Mouse (Mus musculus) left cerebral cortex, postnatal 36 days (tissue): ENCODE measurements around the gene Zfp106. TPM values are rescaled to one million over a fixed set of nuclear protein-coding genes. Genes with fewer than 3 reads are reported as not detected.
A peak's percentile ranks its signal among the peaks of the same experiment; 100 is the strongest.

ENCODE experiments used
- DNase-seq, 2 experiments: peaks; one replicate each; pipeline ENCODE4 v3.0.0; 2021 to 2022; ENCODE audit warnings: low spot score in 2 of 2, mixed read lengths in 1 of 2
- intact Hi-C: fragments of 180-260 bp; cut with DNase I; formaldehyde crosslinking; loops from one replicate; pipeline ENCODE4 v1.15.1; 2025
- total RNA-seq, 2 experiments: library from RNA; stranded (reverse); gene quantifications; 2 replicates each; pipeline ENCODE4 v1.2.3; 2021

The Zfp106 gene
- total RNA-seq, 2 experiments from 2014 or later = 154 to 162 TPM

- intact Hi-C loops = no loop called here
- no peak for DNase-seq
Observed at GRCm38 (mm10) chr2:120561524-120561923, 2.1 kb downstream of the Zfp106 start.

DNA sequence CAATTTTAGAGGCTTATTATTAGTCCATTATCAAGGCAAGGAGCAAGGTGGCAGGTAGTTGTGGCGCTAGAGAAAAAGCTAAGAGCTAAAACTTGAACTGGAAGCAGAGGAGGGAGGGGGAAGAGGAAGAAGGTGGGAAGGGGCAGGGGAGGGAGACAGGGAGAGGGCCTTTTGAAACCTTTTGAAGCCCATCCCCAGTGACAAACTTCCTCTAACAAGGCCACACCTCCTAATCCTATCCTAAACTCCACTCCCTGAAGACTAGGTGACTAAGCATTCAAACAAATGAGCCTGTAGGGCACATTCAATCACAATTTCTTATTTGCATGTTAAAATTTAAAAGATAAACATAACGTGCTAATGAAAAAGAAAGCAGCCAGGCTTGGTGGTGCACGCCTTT lies 4.8 kb downstream of the Zfp106 start:
- intact Hi-C loops = no loop called here
- no peak for DNase-seq

- intact Hi-C loops = no loop called here
- DNase-seq = no peak
Observed at GRCm38 (mm10) chr2:120556868-120557267, 6.8 kb downstream of the Zfp106 start.

GRCm38 (mm10) chr2:120544732-120545131 lies 18.9 kb downstream of the Zfp106 start:
- DNase-seq = no peak
- intact Hi-C loops = loop anchor here (5.0 kb wide), 2 partner anchors 43 to 63 kb away; partner anchors contain the start of genes Haus2 and Lrrc57

DNA sequence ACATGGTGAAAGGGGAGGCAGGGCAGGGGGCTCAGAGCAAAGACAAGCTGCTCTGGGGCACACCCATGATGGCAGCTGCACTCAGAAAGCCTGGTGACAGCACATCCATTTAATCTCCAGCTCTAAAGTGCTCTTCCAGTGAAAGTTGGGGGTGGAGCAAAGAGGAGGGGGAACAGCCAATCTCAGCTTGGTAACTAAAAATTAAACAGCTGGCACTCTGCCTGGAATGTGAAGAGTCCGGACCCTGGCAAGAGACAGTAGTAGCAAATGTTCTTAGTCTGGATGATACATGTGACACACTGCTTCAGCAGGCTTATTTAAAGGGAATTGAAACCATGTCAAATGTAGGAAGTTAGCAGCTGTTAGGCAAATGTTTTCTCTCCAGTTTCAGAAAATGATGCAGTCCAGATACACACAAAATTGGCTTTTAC lies 23.9 kb downstream of the Zfp106 start:
- intact Hi-C loops = loop anchor here (5.0 kb wide), 2 partner anchors 48 to 68 kb away; partner anchors contain the start of genes Haus2 and Lrrc57
- peak; percentile 57 to 69 for DNase-seq

DNA sequence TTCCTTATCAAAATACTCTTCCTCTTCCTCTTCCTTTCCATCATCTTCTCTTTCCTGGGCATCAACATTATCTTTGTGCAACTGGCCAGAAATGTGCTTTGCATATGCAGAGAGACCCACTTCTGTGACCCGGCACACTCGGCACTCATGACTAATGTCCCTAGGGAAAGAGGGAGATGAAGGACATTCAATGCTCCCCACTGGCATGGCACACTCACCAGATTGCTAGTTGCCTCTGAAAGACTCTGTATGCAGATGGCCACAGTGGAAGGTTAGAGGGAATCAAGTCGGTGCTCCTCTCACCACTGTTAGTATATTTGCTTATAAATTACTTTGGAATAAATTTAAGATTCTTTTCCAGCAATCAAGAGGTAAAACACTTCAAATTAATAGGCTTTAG lies 24.3 kb downstream of the Zfp106 start:
- intact Hi-C loops = no loop called here
- no peak for DNase-seq

GRCm38 (mm10) chr2:120531223-120531622 lies 32.4 kb downstream of the Zfp106 start:
- no peak for DNase-seq
- intact Hi-C loops = no loop called here

DNA sequence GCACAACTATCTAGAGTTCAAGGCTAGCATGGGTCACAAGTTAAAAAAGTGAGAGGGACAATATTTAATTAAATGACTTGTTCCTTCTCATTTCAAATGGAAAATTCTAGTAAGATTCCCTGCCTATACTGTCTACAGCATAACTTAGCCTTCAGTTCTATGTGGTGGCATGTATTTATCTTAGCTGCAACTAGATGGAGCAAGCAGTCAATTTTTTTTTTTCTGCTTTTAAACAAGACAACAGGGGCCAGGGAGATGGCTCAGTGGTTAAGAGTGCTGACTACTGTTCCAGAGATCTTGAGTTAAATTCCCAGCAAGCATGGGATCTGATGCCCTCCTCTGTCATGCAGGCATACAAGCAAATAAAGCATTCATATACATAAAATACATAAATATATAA lies 34.1 kb downstream of the Zfp106 start:
- no peak for DNase-seq
- intact Hi-C loops = no loop called here

DNA sequence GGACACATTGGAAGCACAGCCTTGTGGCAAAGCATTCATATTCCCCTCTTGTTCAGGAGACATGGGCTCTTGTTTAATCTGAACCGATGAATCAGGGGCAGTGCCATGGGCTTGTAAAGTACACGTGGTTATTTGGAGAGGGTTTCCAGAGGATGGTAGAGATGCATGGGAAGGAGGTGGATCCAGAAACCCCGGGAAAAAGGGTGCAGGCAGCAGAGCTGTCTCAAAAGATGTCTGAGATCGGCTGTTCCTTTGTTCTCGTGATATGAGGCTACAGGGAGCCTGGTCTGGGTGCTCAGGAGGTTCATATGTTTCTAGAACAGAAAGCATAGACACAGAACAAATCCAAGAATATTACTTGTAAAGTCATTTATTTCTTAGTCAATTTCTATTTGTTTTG lies 36.9 kb downstream of the Zfp106 start:
- DNase-seq = no peak
- intact Hi-C loops = no loop called here

- no peak for DNase-seq
- intact Hi-C loops = no loop called here
Observed at GRCm38 (mm10) chr2:120518547-120519210, 45.0 kb downstream of the Zfp106 start.

DNA sequence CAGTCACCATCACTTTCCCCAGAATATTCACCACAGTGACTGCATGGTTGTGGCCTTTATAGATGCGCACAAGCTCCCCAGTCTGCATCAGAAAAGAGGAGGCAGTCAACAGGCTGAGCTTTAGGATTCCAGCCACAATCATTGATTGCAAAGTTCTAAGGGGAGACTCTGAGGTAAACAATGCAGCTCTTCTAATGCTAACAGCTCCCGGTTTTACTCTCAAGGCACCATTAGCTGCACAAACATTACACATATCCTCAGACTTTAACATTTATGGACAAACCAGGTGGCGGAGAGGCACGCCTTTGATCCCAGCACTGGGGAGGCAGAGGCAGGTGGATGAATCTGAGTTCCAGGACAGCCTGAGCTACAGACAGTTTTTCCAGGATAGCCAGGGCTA lies 49.5 kb downstream of the Zfp106 start:
- intact Hi-C loops = no loop called here
- DNase-seq = no peak

- intact Hi-C loops = no loop called here
- no peak for DNase-seq
Observed at GRCm38 (mm10) chr2:120503992-120504391, 59.7 kb downstream of the Zfp106 start.

GRCm38 (mm10) chr2:120503094-120503493 lies 60.5 kb downstream of the Zfp106 start:
- intact Hi-C loops = no loop called here
- no peak for DNase-seq

DNA sequence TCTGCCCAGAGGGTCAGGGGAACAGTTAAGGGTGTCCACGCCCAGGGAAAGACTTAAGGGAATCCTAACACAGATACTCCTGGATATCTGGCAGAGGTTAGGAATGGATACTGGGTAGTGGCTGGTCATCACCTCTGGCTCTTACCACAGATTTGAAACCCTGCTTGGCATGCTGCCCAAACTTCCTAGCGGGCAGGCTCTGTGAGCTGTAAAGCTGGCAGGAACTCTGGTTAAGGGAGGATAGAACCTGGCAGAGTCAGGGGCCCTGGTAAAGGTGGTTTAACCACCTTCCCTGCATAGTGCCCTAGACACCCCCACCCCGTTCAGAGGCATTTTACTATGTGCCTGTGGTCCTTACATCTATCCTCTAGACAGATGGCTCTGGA lies 61.0 kb downstream of the Zfp106 start:
- no peak for DNase-seq

DNA sequence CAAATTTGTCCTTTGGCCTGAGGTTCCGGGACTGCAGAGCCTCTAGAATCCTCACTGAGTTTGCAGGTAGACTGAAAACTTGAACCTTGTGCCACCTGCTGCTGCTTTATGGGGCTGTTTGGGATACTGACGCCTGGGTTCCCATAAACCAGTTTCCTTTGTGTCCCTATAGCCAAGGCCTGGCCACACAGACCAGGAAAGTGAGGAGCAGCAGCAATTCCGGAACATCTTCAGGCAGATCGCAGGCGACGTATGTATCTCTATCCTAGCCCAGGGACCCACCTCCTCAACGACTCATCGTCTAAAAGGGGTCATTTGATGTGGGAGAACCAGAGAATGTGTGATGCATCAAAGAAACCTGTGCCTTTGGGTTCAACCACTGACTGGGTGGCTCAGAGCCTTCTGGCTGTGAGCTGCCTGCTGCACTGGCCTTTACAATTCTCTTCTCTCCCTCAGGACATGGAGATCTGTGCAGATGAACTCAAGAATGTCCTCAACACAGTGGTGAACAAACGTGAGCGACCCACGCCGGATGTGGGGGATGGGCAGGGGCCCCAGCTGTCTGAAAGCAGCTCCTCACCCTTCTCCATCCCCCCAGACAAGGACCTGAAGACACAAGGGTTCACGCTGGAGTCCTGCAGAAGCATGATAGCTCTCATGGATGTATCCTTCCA lies 61.6 kb downstream of the Zfp106 start:
- intact Hi-C loops = no loop called here
- DNase-seq = no peak

More for the DNA sequence above, 61.0 kb downstream of the Zfp106 start:
- intact Hi-C loops = no loop called here

- DNase-seq = no peak
- intact Hi-C loops = no loop called here
Observed at GRCm38 (mm10) chr2:120501136-120501918, 62.3 kb downstream of the Zfp106 start.

GRCm38 (mm10) chr2:120499971-120500471 lies 63.6 kb downstream of the Zfp106 start:
- intact Hi-C loops = no loop called here

DNA sequence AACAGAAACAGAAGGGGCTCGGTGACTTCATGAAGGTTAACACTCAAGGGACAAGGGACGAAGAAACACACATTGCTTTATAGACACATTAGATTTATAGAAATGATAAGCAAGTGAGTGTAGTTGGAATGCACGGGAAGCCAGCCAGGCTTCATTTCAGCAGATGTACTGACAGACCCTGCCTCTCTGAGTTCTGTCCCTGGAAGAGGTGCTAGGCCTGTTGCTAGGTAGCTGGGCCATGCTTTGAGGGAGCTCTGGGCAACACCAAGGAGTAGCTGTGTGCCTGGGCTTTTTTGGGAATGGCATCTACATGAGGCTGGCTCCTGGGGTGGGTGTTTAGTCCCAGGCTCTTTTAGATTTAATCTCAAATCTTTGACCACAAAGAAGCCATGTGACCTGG lies 67.1 kb downstream of the Zfp106 start:
- DNase-seq = peak; percentile 23 to 25
- intact Hi-C loops = no loop called here

More at GRCm38 (mm10) chr2:120499971-120500471, 63.6 kb downstream of the Zfp106 start:
- no peak for DNase-seq

DNA sequence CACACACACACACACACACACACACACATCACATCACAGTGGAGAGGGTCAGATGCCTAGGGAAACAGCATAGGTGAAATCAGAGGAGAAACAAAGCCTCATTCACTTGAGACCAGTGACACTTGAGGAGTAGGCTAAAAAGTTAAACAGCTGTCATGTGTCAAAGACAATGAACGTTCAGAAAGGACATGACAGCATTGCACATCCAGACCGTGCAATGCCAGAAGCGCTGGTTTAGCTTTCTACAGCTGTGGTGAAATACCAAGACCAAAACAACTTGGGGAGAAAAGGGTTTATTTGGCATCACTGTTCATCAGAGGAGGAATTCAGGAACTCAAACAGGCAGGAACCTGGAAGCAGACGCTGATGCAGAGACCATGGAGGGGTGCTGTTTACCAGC lies 70.4 kb downstream of the Zfp106 start:
- intact Hi-C loops = no loop called here

GRCm38 (mm10) chr2:120484241-120484640 lies 79.4 kb downstream of the Zfp106 start:
- no peak for DNase-seq
- intact Hi-C loops = no loop called here

More for the DNA sequence above, 70.4 kb downstream of the Zfp106 start:
- DNase-seq = no peak
